ENCODE assay signal across 9 mouse cellular contexts in the genomic region with DNA sequence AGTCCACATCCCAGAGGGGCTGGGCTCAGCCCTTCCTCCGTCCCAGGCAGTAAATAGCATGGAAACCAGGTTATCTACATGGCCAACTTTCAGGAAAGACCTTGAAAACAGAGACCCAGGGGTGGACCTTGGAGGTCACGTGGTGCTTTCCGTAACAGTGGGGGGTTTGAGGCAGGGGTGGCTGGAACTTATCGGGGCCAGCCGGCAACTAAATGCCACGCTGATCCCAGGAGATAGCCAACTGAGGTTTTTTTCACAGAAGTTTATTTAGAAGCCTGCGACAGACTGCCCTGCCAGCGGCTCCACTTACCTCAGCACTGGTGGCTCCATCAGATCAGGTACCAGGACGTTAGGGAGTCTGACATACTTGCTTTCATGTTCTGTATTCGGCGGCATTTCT. TPM values are rescaled to one million over a fixed set of nuclear protein-coding genes. Genes with fewer than 3 reads are reported as not detected.
DNase-seq lines count a peak whose midpoint lies in the region; ATAC-seq and TF ChIP-seq lines count a peak whose summit lies in the region.
"Had no signal": no experiment of that assay in that cellular context is flagged by ENCODE, and none has a peak within 500 bp of the region (broad histone marks: within the 10 kb centered on the region; RNA-seq: fewer than 3 reads in every experiment).

No protein-coding gene starts in this region.

- H3K4me2 ChIP-seq in lung, embryonic 15.5 days: peak overlapping the region; percentile 50
- H3K4me2 ChIP-seq in intestine, postnatal 0 days (replicated peaks; ENCODE audit: low read depth): peak overlapping the region; percentile 32; the same call in 1 of the 2 replicates
- peak overlapping the region; percentile 36 for H3K4me2 ChIP-seq in neural tube, embryonic 12.5 days (replicated peaks)

- ATAC-seq in lung, embryonic 15.5 days (ENCODE audit: borderline replicate concordance, extremely low read depth, low FRiP score, low TSS enrichment): no peak
- no peak for ATAC-seq in intestine, postnatal 0 days
- no peak for ATAC-seq in neural tube, embryonic 12.5 days (ENCODE audit: low FRiP score, low read depth)

- H3K4me3 ChIP-seq in lung, embryonic 15.5 days: peak overlapping the region; percentile 11; the same call in 1 of the 2 replicates
- H3K4me3 ChIP-seq in intestine, postnatal 0 days (ENCODE audit: low read depth, low read length): no peak overlapping the region
- no peak overlapping the region for H3K4me3 ChIP-seq in neural tube, embryonic 12.5 days

- no peaks in the 10 kb centered on the region; the same call in 1 of the 2 replicates for H3K27me3 ChIP-seq in lung, embryonic 15.5 days
- peaks cover 13% of the 10 kb centered on the region; the same call in 1 of the 2 replicates for H3K27me3 ChIP-seq in intestine, postnatal 0 days (replicated peaks; ENCODE audit: control insufficient read depth, insufficient read depth, low read length)
- H3K27me3 ChIP-seq in neural tube, embryonic 12.5 days (replicated peaks): peaks cover 4% of the 10 kb centered on the region; the same call in 1 of the 2 replicates

- no peaks in the 10 kb centered on the region for H3K4me1 ChIP-seq in lung, embryonic 15.5 days
- H3K4me1 ChIP-seq in intestine, postnatal 0 days (replicated peaks; ENCODE audit: control insufficient read depth, insufficient read depth, low read length): no peaks in the 10 kb centered on the region
- no peaks in the 10 kb centered on the region for H3K4me1 ChIP-seq in neural tube, embryonic 12.5 days

- WGBS in lung, embryonic 15.5 days: 8% methylated on average over 11 of the region's 11 CpGs
- WGBS in intestine, postnatal 0 days: 3% methylated on average over 11 of the region's 11 CpGs
- WGBS in neural tube, embryonic 12.5 days: 10% methylated on average over 11 of the region's 11 CpGs

- TF ChIP-seq CTCF in intestine, postnatal 0 days (IDR thresholded peaks at IDR 0.05; ENCODE audit: low read depth): no peak

- no peaks in the 10 kb centered on the region for H3K36me3 ChIP-seq in lung, embryonic 15.5 days
- H3K36me3 ChIP-seq in intestine, postnatal 0 days (ENCODE audit: control insufficient read depth, insufficient read depth): no peaks in the 10 kb centered on the region
- no peaks in the 10 kb centered on the region for H3K36me3 ChIP-seq in neural tube, embryonic 12.5 days

- intact Hi-C loops in gastrocnemius, postnatal 36 days (cut with DNase I): no loop called here

- H3K9ac ChIP-seq in lung, embryonic 15.5 days: peak overlapping the region; percentile 3; the same call in 1 of the 2 replicates
- no peak overlapping the region for H3K9ac ChIP-seq in intestine, postnatal 0 days (ENCODE audit: low read depth, low read length)
- no peak overlapping the region for H3K9ac ChIP-seq in neural tube, embryonic 12.5 days

- no peaks in the 10 kb centered on the region for H3K9me3 ChIP-seq in lung, embryonic 15.5 days
- H3K9me3 ChIP-seq in intestine, postnatal 0 days (ENCODE audit: control insufficient read depth): no peaks in the 10 kb centered on the region
- no peaks in the 10 kb centered on the region for H3K9me3 ChIP-seq in neural tube, embryonic 12.5 days

- peak; percentile 37 for DNase-seq in embryo, embryonic 10.5 days (ENCODE audit: low spot score)
- DNase-seq in embryo, embryonic 10 days (ENCODE audit: low spot score): no peak
- no peak for DNase-seq in lung, adult 18-20 months
- DNase-seq in urinary bladder, adult 18-20 months (ENCODE audit: low spot score in 2 of 2): no peak
- no peak for DNase-seq in gastrocnemius, postnatal 36 days

- H3K27ac ChIP-seq in lung, embryonic 15.5 days: no peak overlapping the region
- H3K27ac ChIP-seq in intestine, postnatal 0 days (ENCODE audit: low read depth, low read length): no peak overlapping the region
- no peak overlapping the region for H3K27ac ChIP-seq in neural tube, embryonic 12.5 days

RNA-seq across cellular contexts. Expression of a gene that starts 16.2 kb away (rescaled TPM):
- 3.2 and 5.7 TPM in 2 replicates for polyA plus RNA-seq in lung, embryonic 15.5 days (2015; fragmentation: Nextera tagmentation; extraction: Ambion mirVana)
- 0.59 and 0.61 TPM in 2 replicates for polyA plus RNA-seq in intestine, postnatal 0 days (2015; fragmentation: Nextera tagmentation; extraction: Ambion mirVana)
- polyA plus RNA-seq in neural tube, embryonic 12.5 days (2016; fragmentation: Nextera tagmentation; extraction: Ambion mirVana): 11.5 and 12.1 TPM in 2 replicates
- total RNA-seq in gastrocnemius, postnatal 36 days (2021): under 1 TPM; 0.57 to 0.92 TPM
- total RNA-seq: layer of hippocampus, postnatal 25 days had no signal

RNA-seq across cellular contexts. Expression of a gene that starts 16.7 kb away (rescaled TPM):
- polyA plus RNA-seq in lung, embryonic 15.5 days (2015; fragmentation: Nextera tagmentation; extraction: Ambion mirVana): not detected in 2 replicates
- not detected in 2 replicates for polyA plus RNA-seq in intestine, postnatal 0 days (2015; fragmentation: Nextera tagmentation; extraction: Ambion mirVana)
- polyA plus RNA-seq in neural tube, embryonic 12.5 days (2016; fragmentation: Nextera tagmentation; extraction: Ambion mirVana): 0.78 and 0.94 TPM in 2 replicates
- total RNA-seq in gastrocnemius, postnatal 36 days (2021): not detected
- total RNA-seq: layer of hippocampus, postnatal 25 days had no signal

RNA-seq across cellular contexts. Expression of a gene that starts 24.9 kb away (rescaled TPM):
- not detected in 2 replicates for polyA plus RNA-seq in lung, embryonic 15.5 days (2015; fragmentation: Nextera tagmentation; extraction: Ambion mirVana)
- not detected in 2 replicates for polyA plus RNA-seq in intestine, postnatal 0 days (2015; fragmentation: Nextera tagmentation; extraction: Ambion mirVana)
- polyA plus RNA-seq in neural tube, embryonic 12.5 days (2016; fragmentation: Nextera tagmentation; extraction: Ambion mirVana): 0.23 and 0.72 TPM in 2 replicates
- total RNA-seq in gastrocnemius, postnatal 36 days (2021): not detected
- total RNA-seq: layer of hippocampus, postnatal 25 days had no signal
